Mouse (Mus musculus): ENCODE results near the gene Dnaja4. TPM values are rescaled to one million over a fixed set of nuclear protein-coding genes. Genes with fewer than 3 reads are reported as not detected.
A peak's percentile ranks its signal among the peaks of the same experiment; 100 is the strongest.
"Not testable (repeated sequence)": the region's sequence is repeated elsewhere in the genome, so short reads cannot be mapped to it uniquely, and the experiment has no call there.

Dnaja4 gene
- polyA plus RNA-seq, 1 experiment from 2014 or later = 3.0 TPM

DNA sequence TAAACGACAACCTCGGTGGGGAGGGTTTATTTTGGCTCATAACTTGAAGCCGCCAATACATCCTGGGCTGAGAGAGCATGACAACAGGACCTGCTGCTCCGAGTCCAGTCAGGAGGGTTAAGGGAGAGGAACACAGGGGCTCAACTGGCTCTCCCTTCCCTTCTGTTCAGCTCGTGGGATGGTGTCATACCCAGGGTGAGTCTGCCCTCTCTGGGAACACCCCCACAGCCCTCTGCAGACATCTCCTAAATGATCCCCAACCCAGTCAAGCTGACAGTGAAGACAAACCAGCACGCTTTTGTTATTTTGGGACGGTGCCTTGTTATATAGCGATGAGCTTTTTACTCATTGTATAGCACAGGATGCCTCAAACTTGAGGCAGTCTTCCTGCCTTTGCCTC, 9.2 kb upstream of the Dnaja4 start:
- no peak overlapping the region for H3K4me3 ChIP-seq (ENCODE audit: low read length)
- H3K36me3 ChIP-seq (ENCODE audit: control insufficient read depth, insufficient read depth, low read length) = no peaks in the 10 kb centered on the region
- no peak overlapping the region for H3K4me2 ChIP-seq (replicated peaks; ENCODE audit: low read depth, low read length)
- no peak overlapping the region for H3K9ac ChIP-seq (ENCODE audit: low read depth, low read length)
- H3K27ac ChIP-seq (ENCODE audit: low read depth, low read length) = no peak overlapping the region
- WGBS = 55% methylated on average over 8 of the region's 8 CpGs
- H3K4me1 ChIP-seq (ENCODE audit: control insufficient read depth, insufficient read depth, low read length) = no peaks in the 10 kb centered on the region
- no peaks in the 10 kb centered on the region for H3K9me3 ChIP-seq (ENCODE audit: control insufficient read depth, low read length)
- ATAC-seq (ENCODE audit: low FRiP score, low TSS enrichment) = no peak
- peaks cover 7% of the 10 kb centered on the region for H3K27me3 ChIP-seq (ENCODE audit: control insufficient read depth, insufficient read depth, low read length)

GRCm38 (mm10) chr9:54690697-54691096, 8.0 kb upstream of the Dnaja4 start:
- not testable (repeated sequence) for ATAC-seq (ENCODE audit: low FRiP score, low TSS enrichment); H3K27me3 ChIP-seq (ENCODE audit: control insufficient read depth, insufficient read depth, low read length); H3K4me1 ChIP-seq (ENCODE audit: control insufficient read depth, insufficient read depth, low read length); H3K9me3 ChIP-seq (ENCODE audit: control insufficient read depth, low read length); H3K4me3 ChIP-seq (ENCODE audit: low read length); H3K9ac ChIP-seq (ENCODE audit: low read depth, low read length); H3K36me3 ChIP-seq (ENCODE audit: control insufficient read depth, insufficient read depth, low read length); H3K4me2 ChIP-seq (replicated peaks; ENCODE audit: low read depth, low read length); H3K27ac ChIP-seq (ENCODE audit: low read depth, low read length)
- WGBS = 76% methylated on average over 2 of the region's 2 CpGs

- ATAC-seq (ENCODE audit: low FRiP score, low TSS enrichment); H3K27ac ChIP-seq (ENCODE audit: low read depth, low read length); H3K27me3 ChIP-seq (ENCODE audit: control insufficient read depth, insufficient read depth, low read length); H3K9me3 ChIP-seq (ENCODE audit: control insufficient read depth, low read length); H3K4me1 ChIP-seq (ENCODE audit: control insufficient read depth, insufficient read depth, low read length); H3K36me3 ChIP-seq (ENCODE audit: control insufficient read depth, insufficient read depth, low read length): not testable (repeated sequence)
- WGBS = 6% methylated on average over 30 of the region's 31 CpGs
- H3K4me2 ChIP-seq (replicated peaks; ENCODE audit: low read depth, low read length) = peak overlapping the region; percentile 54
- H3K9ac ChIP-seq (ENCODE audit: low read depth, low read length) = peak overlapping the region; percentile 34; the same call in 1 of the 2 replicates
- H3K4me3 ChIP-seq (ENCODE audit: low read length) = peak overlapping the region; percentile 27; the same call in 1 of the 2 replicates
These were observed 7.3 kb upstream of the Dnaja4 start for GRCm38 (mm10) chr9:54691241-54691805.

GRCm38 (mm10) chr9:54699087-54699344, 343 bp downstream of the Dnaja4 start:
- Histone ChIP-seq H3K27me3 (ENCODE audit: control insufficient read depth, insufficient read depth, low read length) (peaks cover 16% of the 10 kb centered on the region), H3K4me3 (ENCODE audit: low read length) (peak overlapping the region; percentile 69)
- WGBS = 8% methylated on average over 27 of the region's 27 CpGs

GRCm38 (mm10) chr9:54699345-54700173, 886 bp downstream of the Dnaja4 start:
- H3K27me3 ChIP-seq (ENCODE audit: control insufficient read depth, insufficient read depth, low read length) = peaks cover 16% of the 10 kb centered on the region
- ATAC-seq (ENCODE audit: low FRiP score, low TSS enrichment) = peak; percentile 74
- H3K36me3 ChIP-seq (ENCODE audit: control insufficient read depth, insufficient read depth, low read length) = no peaks in the 10 kb centered on the region
- H3K27ac ChIP-seq (ENCODE audit: low read depth, low read length) = no peak overlapping the region
- H3K4me2 ChIP-seq (replicated peaks; ENCODE audit: low read depth, low read length) = peak overlapping the region; percentile 90
- no peaks in the 10 kb centered on the region for H3K4me1 ChIP-seq (ENCODE audit: control insufficient read depth, insufficient read depth, low read length)
- H3K4me3 ChIP-seq (ENCODE audit: low read length) = peak overlapping the region; percentile 69
- 1% methylated on average over 91 of the region's 92 CpGs for WGBS
- H3K9me3 ChIP-seq (ENCODE audit: control insufficient read depth, low read length) = no peaks in the 10 kb centered on the region
- peak overlapping the region; percentile 69 for H3K9ac ChIP-seq (ENCODE audit: low read depth, low read length)

More at GRCm38 (mm10) chr9:54699087-54699344, 343 bp downstream of the Dnaja4 start:
- Histone ChIP-seq H3K9ac (ENCODE audit: low read depth, low read length) (peak overlapping the region; percentile 69), H3K4me2 (replicated peaks; ENCODE audit: low read depth, low read length) (peak overlapping the region; percentile 90), H3K36me3 (ENCODE audit: control insufficient read depth, insufficient read depth, low read length) (no peaks in the 10 kb centered on the region), H3K4me1 (ENCODE audit: control insufficient read depth, insufficient read depth, low read length) (no peaks in the 10 kb centered on the region), H3K27ac (ENCODE audit: low read depth, low read length) (no peak overlapping the region), H3K9me3 (ENCODE audit: control insufficient read depth, low read length) (no peaks in the 10 kb centered on the region)
- ATAC-seq (ENCODE audit: low FRiP score, low TSS enrichment) = peak; percentile 50; the same call in 1 of the 2 replicates

GRCm38 (mm10) chr9:54700174-54700475, 1.5 kb downstream of the Dnaja4 start:
- peaks cover 16% of the 10 kb centered on the region for H3K27me3 ChIP-seq (ENCODE audit: control insufficient read depth, insufficient read depth, low read length)
- no peaks in the 10 kb centered on the region for H3K4me1 ChIP-seq (ENCODE audit: control insufficient read depth, insufficient read depth, low read length)
- no peaks in the 10 kb centered on the region for H3K36me3 ChIP-seq (ENCODE audit: control insufficient read depth, insufficient read depth, low read length)
- no peaks in the 10 kb centered on the region for H3K9me3 ChIP-seq (ENCODE audit: control insufficient read depth, low read length)
- ATAC-seq (ENCODE audit: low FRiP score, low TSS enrichment) = no peak
- no peak overlapping the region for H3K27ac ChIP-seq (ENCODE audit: low read depth, low read length)
- 22% methylated on average over 9 of the region's 9 CpGs for WGBS
- H3K4me3 ChIP-seq (ENCODE audit: low read length) = peak overlapping the region; percentile 69
- peak overlapping the region; percentile 69 for H3K9ac ChIP-seq (ENCODE audit: low read depth, low read length)
- peak overlapping the region; percentile 90 for H3K4me2 ChIP-seq (replicated peaks; ENCODE audit: low read depth, low read length)

GRCm38 (mm10) chr9:54700746-54701145, 2.1 kb downstream of the Dnaja4 start:
- Histone ChIP-seq H3K27me3 (ENCODE audit: control insufficient read depth, insufficient read depth, low read length) (peaks cover 16% of the 10 kb centered on the region), H3K4me3 (ENCODE audit: low read length) (no peak overlapping the region), H3K4me2 (replicated peaks; ENCODE audit: low read depth, low read length) (peak overlapping the region; percentile 90; the same call in 1 of the 2 replicates), H3K36me3 (ENCODE audit: control insufficient read depth, insufficient read depth, low read length) (no peaks in the 10 kb centered on the region), H3K9ac (ENCODE audit: low read depth, low read length) (no peak overlapping the region), H3K9me3 (ENCODE audit: control insufficient read depth, low read length) (no peaks in the 10 kb centered on the region), H3K27ac (ENCODE audit: low read depth, low read length) (no peak overlapping the region), H3K4me1 (ENCODE audit: control insufficient read depth, insufficient read depth, low read length) (no peaks in the 10 kb centered on the region)
- WGBS = 77% methylated on average over 7 of the region's 7 CpGs
- no peak for ATAC-seq (ENCODE audit: low FRiP score, low TSS enrichment)

DNA sequence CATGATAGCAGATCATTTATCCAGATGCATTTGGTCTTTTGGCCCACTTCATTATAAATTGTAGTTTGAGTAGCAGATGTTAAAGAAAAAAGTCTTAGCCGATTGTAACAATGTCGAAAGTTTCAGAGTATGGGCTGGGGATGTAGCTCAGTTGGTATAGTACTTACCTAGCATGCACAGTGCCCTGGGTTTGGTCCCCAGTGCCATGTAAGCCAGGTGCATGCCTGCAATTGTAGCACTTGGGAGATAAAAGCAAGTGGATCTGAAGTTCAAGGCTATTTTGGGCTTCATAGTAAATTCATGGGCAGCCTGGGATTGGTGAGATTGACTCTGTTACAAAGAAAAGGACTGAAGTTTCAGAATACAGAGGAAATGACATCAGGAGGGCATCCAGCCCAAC, 3.9 kb downstream of the Dnaja4 start:
- Histone ChIP-seq H3K9ac (ENCODE audit: low read depth, low read length) (no peak overlapping the region), H3K4me2 (replicated peaks; ENCODE audit: low read depth, low read length) (no peak overlapping the region), H3K4me1 (ENCODE audit: control insufficient read depth, insufficient read depth, low read length) (no peaks in the 10 kb centered on the region), H3K4me3 (ENCODE audit: low read length) (no peak overlapping the region), H3K27me3 (ENCODE audit: control insufficient read depth, insufficient read depth, low read length) (peaks cover 16% of the 10 kb centered on the region), H3K9me3 (ENCODE audit: control insufficient read depth, low read length) (no peaks in the 10 kb centered on the region), H3K36me3 (ENCODE audit: control insufficient read depth, insufficient read depth, low read length) (no peaks in the 10 kb centered on the region), H3K27ac (ENCODE audit: low read depth, low read length) (no peak overlapping the region)
- 77% methylated on average over 2 of the region's 2 CpGs for WGBS
- no peak for ATAC-seq (ENCODE audit: low FRiP score, low TSS enrichment)

- H3K27ac ChIP-seq (ENCODE audit: low read depth, low read length) = no peak overlapping the region
- H3K27me3 ChIP-seq (ENCODE audit: control insufficient read depth, insufficient read depth, low read length) = peaks cover 6% of the 10 kb centered on the region
- H3K9ac ChIP-seq (ENCODE audit: low read depth, low read length) = no peak overlapping the region
These were observed 5.7 kb downstream of the Dnaja4 start for GRCm38 (mm10) chr9:54704361-54704760.

More at GRCm38 (mm10) chr9:54704361-54704760, 5.7 kb downstream of the Dnaja4 start:
- Histone ChIP-seq H3K4me3 (ENCODE audit: low read length) (no peak overlapping the region), H3K4me2 (replicated peaks; ENCODE audit: low read depth, low read length) (no peak overlapping the region), H3K4me1 (ENCODE audit: control insufficient read depth, insufficient read depth, low read length) (no peaks in the 10 kb centered on the region), H3K36me3 (ENCODE audit: control insufficient read depth, insufficient read depth, low read length) (peaks cover 5% of the 10 kb centered on the region; the same call in 1 of the 2 replicates), H3K9me3 (ENCODE audit: control insufficient read depth, low read length) (no peaks in the 10 kb centered on the region)
- WGBS = 64% methylated on average over 5 of the region's 5 CpGs
- ATAC-seq (ENCODE audit: low FRiP score, low TSS enrichment) = no peak

Data from kidney, embryonic 14.5 days (tissue).